Mouse (Mus musculus) kidney, embryonic 16.5 days (tissue): ENCODE results near the gene Sbno1. TPM values are rescaled to one million over a fixed set of nuclear protein-coding genes. Genes with fewer than 3 reads are reported as not detected.

Experiments used
- ATAC-seq: fragments of 200-750 bp; cut with Nextera tagmentation; 2 replicates; pipeline ENCODE4 v1.8.0; 2017; ENCODE audit warnings: moderate TSS enrichment; ENCODE audit not compliant: low FRiP score, low TSS enrichment
- H3K27ac ChIP-seq: fragments of 300-500 bp; sonication (generic); 2 replicates; pipeline ENCODE4 v1.5.1; 2014; ENCODE audit warnings: low read length
- H3K27me3 ChIP-seq: fragments of 300-500 bp; sonication (generic); 2 replicates; pipeline ENCODE4 v1.6.1; 2014; ENCODE audit warnings: low read length, control low read depth, mixed read lengths; ENCODE audit not compliant: insufficient read depth
- H3K36me3 ChIP-seq: fragments of 300-500 bp; sonication (generic); 2 replicates; pipeline ENCODE4 v1.6.1; 2014; ENCODE audit warnings: low read length, control low read depth, mixed read lengths; ENCODE audit not compliant: insufficient read depth
- H3K4me1 ChIP-seq: fragments of 300-500 bp; sonication (generic); 2 replicates; pipeline ENCODE4 v1.6.1; 2014; ENCODE audit warnings: low read length, control low read depth, mixed read lengths; ENCODE audit not compliant: insufficient read depth
- H3K4me2 ChIP-seq: fragments of 300-500 bp; sonication (generic); replicated peaks from 2 replicates; pipeline ENCODE4 v1.6.1; 2014; ENCODE audit warnings: low read depth, low read length
- H3K4me3 ChIP-seq: fragments of 300-500 bp; sonication (generic); 2 replicates; pipeline ENCODE4 v1.5.1; 2014; ENCODE audit warnings: mild to moderate bottlenecking, low read length
- H3K9ac ChIP-seq: fragments of 300-500 bp; sonication (generic); replicated peaks from 2 replicates; pipeline ENCODE4 v1.6.1; 2014; ENCODE audit warnings: low read length
- H3K9me3 ChIP-seq: fragments of 300-500 bp; sonication (generic); 2 replicates; pipeline ENCODE4 v1.6.1; 2016; ENCODE audit warnings: low read length, control low read depth
- WGBS: fragments of 180-500 bp; shearing (Covaris S2); extraction: QIAGEN DNeasy Blood & Tissue Kit; methylation state at CpG from one replicate; pipeline ENCODE4 v1.1.7; 2014; 5-methylcytosine and 5-hydroxymethylcytosine counted together
- polyA plus RNA-seq: library from polyadenylated mRNA; unstranded; fragments of >200 nt; fragmentation: Nextera tagmentation; extraction: Ambion mirVana; gene quantifications from 2 replicates; pipeline ENCODE4 v1.2.1, GENCODE M21; 2015

Sbno1 gene
- polyA plus RNA-seq, 1 experiment from 2014 or later: 72.7 TPM

- Histone ChIP-seq H3K36me3 (peaks cover 25% of the 10 kb centered on the region), H3K9ac (peak overlapping the region; percentile 92), H3K4me1 (peaks cover 24% of the 10 kb centered on the region), H3K4me3 (peak overlapping the region; percentile 83), H3K4me2 (peak overlapping the region; percentile 86), H3K9me3 (no peaks in the 10 kb centered on the region), H3K27ac (peak overlapping the region; percentile 88), H3K27me3 (no peaks in the 10 kb centered on the region)
- ATAC-seq: peak; percentile 89
- whole genome bisulfite sequencing: 4% methylated on average over 52 of the region's 66 CpGs
Observed at GRCm38 (mm10) chr5:124444661-124445561, 19.1 kb upstream of the Sbno1 start.

DNA sequence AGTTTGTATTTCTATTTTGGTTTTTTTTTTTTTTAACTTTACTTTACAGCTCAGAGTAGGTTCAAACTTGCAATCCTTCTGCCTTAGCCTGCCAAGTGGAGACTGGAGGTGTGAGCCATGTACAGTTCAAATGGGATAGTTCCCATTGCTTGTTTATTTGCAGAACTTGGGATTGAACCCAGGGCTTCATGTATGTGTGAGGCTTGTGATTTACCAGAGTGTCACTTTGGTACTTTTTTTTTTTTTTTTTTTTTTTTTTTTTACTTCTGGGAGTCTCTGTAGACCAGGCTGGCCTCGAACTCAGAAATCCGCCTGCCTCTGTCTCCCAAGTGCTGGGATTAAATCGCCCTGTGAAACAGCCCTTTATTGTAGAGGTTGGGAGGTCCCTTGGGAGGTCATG lies 18.4 kb upstream of the Sbno1 start:
- H3K9ac ChIP-seq: peak overlapping the region; percentile 92; the same call in 1 of the 2 replicates
- no peak for ATAC-seq
- H3K27ac ChIP-seq: peak overlapping the region; percentile 88

DNA sequence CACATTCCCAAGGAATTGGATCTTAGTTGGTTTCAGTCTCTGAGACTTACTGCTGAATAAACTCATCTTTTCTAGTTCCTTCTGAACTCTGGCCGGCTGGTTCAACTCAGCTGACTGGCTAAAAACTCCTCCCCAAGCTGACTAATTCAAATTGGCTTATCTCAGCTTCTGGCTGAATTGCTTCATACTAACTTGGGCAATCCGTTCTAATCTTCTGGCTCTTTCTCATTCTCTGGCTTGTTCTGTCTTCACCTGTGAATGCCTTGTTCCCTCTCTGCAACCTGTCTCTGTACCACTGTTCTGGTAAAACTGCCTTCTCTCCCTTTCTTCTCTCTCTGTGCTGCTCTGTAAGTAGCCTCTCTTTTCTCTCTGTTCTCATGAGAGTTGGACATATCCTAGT lies 16.8 kb upstream of the Sbno1 start:
- no peak overlapping the region for H3K9ac ChIP-seq
- H3K4me1 ChIP-seq: peaks cover 31% of the 10 kb centered on the region
- no peak overlapping the region for H3K27ac ChIP-seq
- H3K27me3 ChIP-seq: no peaks in the 10 kb centered on the region
- 92% methylated on average over 2 of the region's 2 CpGs for WGBS
- no peak overlapping the region for H3K4me3 ChIP-seq
- peaks cover 6% of the 10 kb centered on the region for H3K36me3 ChIP-seq
- no peak for ATAC-seq
- H3K9me3 ChIP-seq: no peaks in the 10 kb centered on the region
- H3K4me2 ChIP-seq: no peak overlapping the region

More for the DNA sequence above, 18.4 kb upstream of the Sbno1 start:
- Histone ChIP-seq H3K4me3 (no peak overlapping the region), H3K27me3 (no peaks in the 10 kb centered on the region), H3K9me3 (no peaks in the 10 kb centered on the region), H3K36me3 (peaks cover 19% of the 10 kb centered on the region), H3K4me2 (peak overlapping the region; percentile 86; the same call in 1 of the 2 replicates), H3K4me1 (peaks cover 25% of the 10 kb centered on the region)
- 76% methylated on average over 3 of the region's 3 CpGs for WGBS

DNA sequence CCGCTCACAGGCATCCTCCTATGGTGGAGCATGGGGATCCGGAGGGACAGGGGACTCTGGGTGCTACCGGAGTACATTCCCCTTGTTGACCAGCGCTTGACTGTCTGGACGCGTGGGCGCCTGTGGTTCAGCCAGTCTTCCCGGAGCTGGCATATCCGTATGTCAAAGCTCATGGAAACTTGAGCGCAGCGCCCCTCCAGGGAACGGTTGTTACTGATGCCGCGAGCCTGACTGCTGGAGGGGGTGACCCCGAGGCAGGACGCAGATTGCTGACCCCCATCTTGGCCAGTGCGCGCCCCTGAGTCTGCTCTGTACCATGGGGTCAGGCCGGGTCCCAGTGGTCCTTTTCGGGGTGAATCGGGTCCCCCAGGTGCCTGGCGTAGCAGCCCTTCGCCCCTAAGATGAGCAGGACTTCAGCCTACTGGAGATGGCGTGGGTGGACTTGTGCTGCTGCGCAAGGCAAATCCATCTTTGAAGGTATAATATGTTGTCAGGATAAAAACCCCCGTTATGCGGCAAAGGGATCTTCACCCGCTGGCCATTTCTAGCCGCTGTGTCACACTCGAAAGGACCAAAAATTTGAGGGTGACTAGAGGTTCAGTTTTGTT lies 14.4 kb upstream of the Sbno1 start:
- H3K36me3 ChIP-seq: no peaks in the 10 kb centered on the region
- H3K9ac ChIP-seq: peak overlapping the region; percentile 83
- H3K4me3 ChIP-seq: peak overlapping the region; percentile 76
- no peak for ATAC-seq
- no peaks in the 10 kb centered on the region for H3K9me3 ChIP-seq
- H3K4me1 ChIP-seq: peaks cover 19% of the 10 kb centered on the region
- H3K27ac ChIP-seq: peak overlapping the region; percentile 97
- H3K4me2 ChIP-seq: peak overlapping the region; percentile 77
- no peaks in the 10 kb centered on the region for H3K27me3 ChIP-seq
- WGBS: under 1% methylated on average over 30 of the region's 30 CpGs

DNA sequence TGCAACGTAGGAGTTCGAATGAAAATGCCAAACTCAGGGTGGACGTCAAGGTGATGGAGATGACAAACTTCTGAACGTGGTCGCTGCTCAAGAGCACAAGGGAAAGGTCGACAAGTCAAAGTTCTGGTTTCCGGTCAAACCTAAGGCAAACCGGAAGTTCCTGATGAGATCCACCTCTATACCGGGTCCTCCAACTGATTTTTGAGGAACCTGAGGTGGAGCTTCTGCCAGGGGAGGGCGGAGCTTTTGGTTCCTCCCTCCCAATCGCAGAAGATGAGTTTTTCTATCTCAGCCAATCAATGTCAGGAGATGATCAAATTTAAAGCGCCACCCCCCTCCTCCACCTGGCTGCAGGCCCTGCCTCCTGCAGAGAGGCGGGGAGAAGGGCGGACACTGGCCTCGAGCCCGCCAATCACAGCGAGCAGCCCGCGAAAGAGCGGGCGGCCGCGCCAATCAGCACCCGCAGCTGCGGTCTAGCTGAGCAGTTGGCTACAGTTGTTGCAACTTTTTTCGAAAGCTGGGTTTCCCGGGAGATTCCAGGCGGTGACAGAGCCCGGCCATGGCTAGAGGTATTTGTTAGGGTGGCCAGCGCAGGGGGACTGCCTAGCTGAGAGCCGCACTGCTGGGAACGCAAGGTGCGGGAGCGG lies 13.8 kb upstream of the Sbno1 start, which contains the start of gene Kmt5a:
Gene Kmt5a (plus strand): TSS at position 484 of the 647 bp plus-strand sequence.
- peak within 1 kb of the TSS; percentile 97 for H3K27ac ChIP-seq
- H3K9me3 ChIP-seq: no peaks in the 10 kb centered on the region
- H3K4me3 ChIP-seq: peak within 1 kb of the TSS; percentile 76
- no peaks in the 10 kb centered on the region for H3K27me3 ChIP-seq
- peak within 1 kb of the TSS; percentile 77 for H3K4me2 ChIP-seq
- H3K4me1 ChIP-seq: peaks cover 16% of the 10 kb centered on the region
- H3K36me3 ChIP-seq: no peaks in the 10 kb centered on the region
- peak within 1 kb of the TSS; percentile 83 for H3K9ac ChIP-seq
- ATAC-seq: peak; percentile 99
- WGBS: under 1% methylated on average over 34 of the region's 34 CpGs

- 70% methylated on average over 5 of the region's 5 CpGs for WGBS
- H3K4me2 ChIP-seq: peak overlapping the region; percentile 77
- H3K27me3 ChIP-seq: no peaks in the 10 kb centered on the region
- peaks cover 14% of the 10 kb centered on the region for H3K4me1 ChIP-seq
- H3K36me3 ChIP-seq: no peaks in the 10 kb centered on the region
- H3K4me3 ChIP-seq: peak overlapping the region; percentile 76
- peak overlapping the region; percentile 71 for H3K27ac ChIP-seq
- peak overlapping the region; percentile 48; the same call in 1 of the 2 replicates for H3K9ac ChIP-seq
- H3K9me3 ChIP-seq: no peaks in the 10 kb centered on the region
- no peak for ATAC-seq
Observed at GRCm38 (mm10) chr5:124438746-124439145, 12.9 kb upstream of the Sbno1 start.

GRCm38 (mm10) chr5:124438229-124438628 lies 12.4 kb upstream of the Sbno1 start:
- no peaks in the 10 kb centered on the region for H3K27me3 ChIP-seq
- no peak overlapping the region for H3K4me3 ChIP-seq
- no peak overlapping the region for H3K4me2 ChIP-seq
- no peaks in the 10 kb centered on the region for H3K36me3 ChIP-seq
- no peak for ATAC-seq
- H3K27ac ChIP-seq: no peak overlapping the region
- H3K9me3 ChIP-seq: no peaks in the 10 kb centered on the region
- peaks cover 14% of the 10 kb centered on the region for H3K4me1 ChIP-seq
- 94% methylated on average over 5 of the region's 5 CpGs for WGBS
- H3K9ac ChIP-seq: no peak overlapping the region

GRCm38 (mm10) chr5:124433048-124433447 lies 7.2 kb upstream of the Sbno1 start:
- Histone ChIP-seq H3K4me2 (no peak overlapping the region), H3K27me3 (no peaks in the 10 kb centered on the region), H3K9ac (no peak overlapping the region), H3K4me3 (no peak overlapping the region), H3K27ac (no peak overlapping the region), H3K4me1 (no peaks in the 10 kb centered on the region), H3K36me3 (no peaks in the 10 kb centered on the region), H3K9me3 (no peaks in the 10 kb centered on the region)
- WGBS: 64% methylated on average over 2 of the region's 2 CpGs
- ATAC-seq: no peak

DNA sequence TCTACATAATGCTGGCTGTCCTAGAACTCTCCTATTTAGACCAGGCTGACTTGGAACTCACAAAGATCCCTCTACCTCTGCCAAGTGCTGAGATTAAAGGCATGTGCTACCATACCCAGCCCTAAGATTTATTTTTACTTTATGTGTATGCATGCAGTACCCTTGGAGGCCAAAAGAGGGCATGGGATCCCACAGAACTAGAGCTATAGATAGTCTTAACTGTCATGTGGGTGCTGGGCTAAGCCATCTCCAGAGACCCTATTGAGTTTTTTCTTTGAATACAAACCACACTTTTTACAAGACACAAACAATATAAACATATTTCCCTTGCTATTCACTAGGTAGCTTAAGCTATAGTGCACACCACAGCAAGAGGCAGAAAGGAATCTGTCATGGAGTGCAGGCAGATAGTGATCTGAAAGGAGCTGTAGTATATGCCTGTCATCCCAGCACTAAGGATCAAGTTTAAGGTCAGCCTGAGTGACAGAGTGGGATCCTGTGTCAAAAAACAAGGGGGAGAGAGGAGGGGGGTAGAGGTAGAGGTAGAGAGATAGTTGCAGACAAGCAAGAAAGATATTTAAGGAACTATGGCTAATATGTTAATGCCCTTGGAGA lies 6.7 kb upstream of the Sbno1 start:
- no peak overlapping the region for H3K27ac ChIP-seq
- no peaks in the 10 kb centered on the region for H3K4me1 ChIP-seq
- no peak overlapping the region for H3K4me2 ChIP-seq
- H3K27me3 ChIP-seq: no peaks in the 10 kb centered on the region
- peak; percentile 74 for ATAC-seq
- no peak overlapping the region for H3K9ac ChIP-seq
- H3K36me3 ChIP-seq: no peaks in the 10 kb centered on the region
- no peak overlapping the region for H3K4me3 ChIP-seq
- H3K9me3 ChIP-seq: no peaks in the 10 kb centered on the region
